Mouse (Mus musculus) spleen, adult 2 months (tissue): ENCODE data around the gene Vti1a.

Source experiments
- CTCF ChIP-seq: fragments of 200-500 bp; IDR thresholded peaks from 2 replicates; pipeline ENCODE4 v1.5.1; 2011; ENCODE audit warnings: mild to moderate bottlenecking, inconsistent platforms; ENCODE audit not compliant: insufficient read depth, insufficient read length, insufficient replicate concordance; ENCODE audit errors: extremely low read depth
- POLR2A ChIP-seq: fragments of 200-500 bp; IDR thresholded peaks from 2 replicates; pipeline ENCODE4 v1.6.1; 2011; ENCODE audit warnings: low read depth, low read length, inconsistent platforms

DNA sequence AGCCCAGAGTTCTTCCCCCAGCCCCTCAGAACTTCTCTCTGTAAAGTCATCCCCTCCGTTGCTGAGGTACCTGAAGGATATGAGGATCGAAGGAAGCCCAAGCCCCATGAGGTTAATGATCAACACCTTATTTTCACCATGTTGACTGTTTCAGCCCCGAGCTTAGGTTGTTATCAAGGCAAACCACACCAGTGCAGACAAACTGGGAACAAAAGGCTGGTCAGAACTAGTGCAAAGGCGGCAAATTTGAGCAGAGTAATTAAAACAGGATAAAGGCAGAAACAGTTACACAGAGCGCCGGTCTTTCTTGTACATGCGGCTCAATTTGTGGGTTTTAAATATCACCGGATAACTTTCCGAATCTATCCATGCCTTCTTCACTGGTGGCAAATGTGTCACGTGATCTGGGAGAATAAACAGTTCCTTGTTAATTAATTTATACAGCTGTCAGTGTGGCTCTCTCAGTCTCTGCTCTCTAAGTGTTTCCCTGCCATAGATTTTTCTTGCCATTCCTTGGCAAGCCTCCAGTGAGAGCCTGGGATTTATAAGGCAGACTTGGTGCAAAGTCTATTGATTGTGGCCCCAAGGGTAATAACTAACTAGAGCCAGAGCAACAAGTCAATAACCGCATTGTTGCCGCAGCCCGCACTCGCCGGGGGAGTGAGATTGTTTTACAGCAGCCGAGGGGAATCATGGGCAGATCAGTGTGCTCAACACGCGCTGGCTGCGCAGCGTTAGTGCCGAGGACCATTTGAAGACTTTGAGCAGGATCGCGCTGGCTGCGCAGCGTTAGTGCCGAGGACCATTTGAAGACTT lies 277.0 kb downstream of the Vti1a start:
- TF ChIP-seq CTCF (no peak), POLR2A (no peak)
